Mouse (Mus musculus): ENCODE data around the gene Ust.
A peak's percentile ranks its signal among the peaks of the same experiment; 100 is the strongest.

The Ust gene

GRCm38 (mm10) chr10:8224641-8225040 is 294.0 kb downstream of the Ust start:
- no peak for DNase-seq (ENCODE audit: low spot score in 2 of 2)

GRCm38 (mm10) chr10:8224046-8224445 is 294.6 kb downstream of the Ust start:
- DNase-seq (ENCODE audit: low spot score in 2 of 2) = no peak

GRCm38 (mm10) chr10:8216946-8217345 is 301.7 kb downstream of the Ust start:
- no peak for DNase-seq (ENCODE audit: low spot score in 2 of 2)

GRCm38 (mm10) chr10:8215181-8215580 is 303.4 kb downstream of the Ust start:
- no peak for DNase-seq (ENCODE audit: low spot score in 2 of 2)

GRCm38 (mm10) chr10:8213906-8214421 is 304.7 kb downstream of the Ust start:
- DNase-seq (ENCODE audit: low spot score in 2 of 2) = no peak

- DNase-seq (ENCODE audit: low spot score in 2 of 2) = no peak
These were observed 305.2 kb downstream of the Ust start for GRCm38 (mm10) chr10:8213266-8213905.

- no peak for DNase-seq (ENCODE audit: low spot score in 2 of 2)
These were observed 305.9 kb downstream of the Ust start for GRCm38 (mm10) chr10:8212611-8213226.

- no peak for DNase-seq (ENCODE audit: low spot score in 2 of 2)
These were observed 306.9 kb downstream of the Ust start for GRCm38 (mm10) chr10:8211694-8212093.

- DNase-seq (ENCODE audit: low spot score in 2 of 2) = no peak
These were observed 308.3 kb downstream of the Ust start for GRCm38 (mm10) chr10:8210366-8210765.

- no peak for DNase-seq (ENCODE audit: low spot score in 2 of 2)
These were observed 311.3 kb downstream of the Ust start for GRCm38 (mm10) chr10:8207358-8207757.

GRCm38 (mm10) chr10:8203681-8204080 is 314.9 kb downstream of the Ust start:
- DNase-seq (ENCODE audit: low spot score in 2 of 2) = no peak

GRCm38 (mm10) chr10:8199816-8200215 is 318.8 kb downstream of the Ust start:
- DNase-seq (ENCODE audit: low spot score in 2 of 2) = no peak

GRCm38 (mm10) chr10:8199026-8199756 is 319.4 kb downstream of the Ust start:
- DNase-seq (ENCODE audit: low spot score in 2 of 2) = no peak

- no peak for DNase-seq (ENCODE audit: low spot score in 2 of 2)
These were observed 321.0 kb downstream of the Ust start for GRCm38 (mm10) chr10:8197661-8198060.

GRCm38 (mm10) chr10:8196300-8196699 is 322.3 kb downstream of the Ust start:
- peak; percentile 53 to 68 for DNase-seq (ENCODE audit: low spot score in 2 of 2)

- DNase-seq (ENCODE audit: low spot score in 2 of 2) = no peak
These were observed 322.9 kb downstream of the Ust start for GRCm38 (mm10) chr10:8195730-8196129.

GRCm38 (mm10) chr10:8189331-8189981 is 329.2 kb downstream of the Ust start:
- no peak for DNase-seq (ENCODE audit: low spot score in 2 of 2)

GRCm38 (mm10) chr10:8185586-8185985 is 333.0 kb downstream of the Ust start:
- DNase-seq (ENCODE audit: low spot score in 2 of 2) = no peak

GRCm38 (mm10) chr10:8184711-8185110 is 333.9 kb downstream of the Ust start:
- DNase-seq (ENCODE audit: low spot score in 2 of 2) = no peak

- no peak for DNase-seq (ENCODE audit: low spot score in 2 of 2)
These were observed 335.5 kb downstream of the Ust start for GRCm38 (mm10) chr10:8183171-8183570.

GRCm38 (mm10) chr10:8181596-8182185 is 336.9 kb downstream of the Ust start:
- no peak for DNase-seq (ENCODE audit: low spot score in 2 of 2)

GRCm38 (mm10) chr10:8177618-8178017 is 341.0 kb downstream of the Ust start:
- DNase-seq (ENCODE audit: low spot score in 2 of 2) = no peak
